Mouse (Mus musculus) retina, postnatal 7 days (tissue): ENCODE data around the gene Prl7d1.
"Not testable (repeated sequence)": the region's sequence is repeated elsewhere in the genome, so short reads cannot be mapped to it uniquely, and the experiment has no call there.

Experiments used
- DNase-seq: peaks from one replicate; pipeline ENCODE4 v3.0.0-alpha.2; 2012; ENCODE audit warnings: low read depth, low spot score

Gene Prl7d1

GRCm38 (mm10) chr13:27716636-27717035 is at the start of gene Prl7d1:
TSS of gene Prl7d1 (minus strand) at chr13:27716736.
- DNase-seq, result no peak

- no peak for DNase-seq
Observed at GRCm38 (mm10) chr13:27734512-27735186, 18.1 kb upstream of the Prl7d1 start.

- not testable (repeated sequence) for DNase-seq
Observed at GRCm38 (mm10) chr13:27730286-27730959, 13.9 kb upstream of the Prl7d1 start.

GRCm38 (mm10) chr13:27725057-27725456 is 8.5 kb upstream of the Prl7d1 start:
- DNase-seq, result not testable (repeated sequence)

- DNase-seq, result no peak
Observed at GRCm38 (mm10) chr13:27706521-27706920, 10.0 kb downstream of the Prl7d1 start.

- no peak for DNase-seq
Observed at GRCm38 (mm10) chr13:27667936-27668335, 48.6 kb downstream of the Prl7d1 start, which contains the start of gene Prl7a2. TSS of gene Prl7a2 (minus strand) at chr13:27668036.

- DNase-seq, result no peak
Observed at GRCm38 (mm10) chr13:27660747-27661146, 55.8 kb downstream of the Prl7d1 start.
